Mouse (Mus musculus) CH12.LX (cell line): ENCODE measurements at regions not wholly inside any gene's neighbourhood (a gene's known extent, or its start where the extent isn't known, plus 50 kb on each side); places are given as distances from the start of the nearest gene placed in this dataset.

ENCODE experiments used
- DNase-seq: peaks from one replicate; pipeline ENCODE4 v3.0.0-alpha.2; 2013; ENCODE audit errors: extremely low read depth
- H3K27ac ChIP-seq: 2 replicates; pipeline ENCODE4 v1.5.1; 2012; ENCODE audit warnings: low read depth, mild to moderate bottlenecking, control low read depth, moderate library complexity; ENCODE audit not compliant: insufficient read depth
- H3K27me3 ChIP-seq: replicated peaks from 2 replicates; pipeline ENCODE3; 2012; ENCODE audit warnings: inconsistent platforms
- H3K36me3 ChIP-seq, 2 experiments: replicated peaks in 1 of 2; 2 replicates each; pipeline versions ENCODE3 to v1.6.1; 2012; ENCODE audit warnings: inconsistent platforms in 1 of 2, low read length in 1 of 2, mild to moderate bottlenecking in 1 of 2, mixed read lengths in 1 of 2, moderate library complexity in 1 of 2; ENCODE audit not compliant: control insufficient read depth in 1 of 2, insufficient read depth in 1 of 2
- H3K4me1 ChIP-seq, 2 experiments: 2 replicates each; pipeline ENCODE4 v1.6.1; 2012; ENCODE audit warnings: inconsistent platforms in 1 of 2, moderate library complexity in 1 of 2; ENCODE audit not compliant: insufficient read depth in 2 of 2, control insufficient read depth in 1 of 2
- H3K4me2 ChIP-seq: 2 replicates; pipeline ENCODE4 v1.6.1; 2012; ENCODE audit warnings: low read depth, mild to moderate bottlenecking, control low read depth; ENCODE audit not compliant: poor library complexity, insufficient read depth, severe bottlenecking
- H3K4me3 ChIP-seq, 3 experiments: fragments of 150-350 bp in 1 of 3; sonication (generic) in 1 of 3; replicated peaks in 1 of 3; 2 replicates each; pipeline versions ENCODE3 to v1.5.1; 2011 to 2012; ENCODE audit warnings: low read depth in 2 of 3, low read length in 2 of 3, mild to moderate bottlenecking in 2 of 3, moderate library complexity in 2 of 3, control low read depth in 1 of 3, improper control_type of control experiment in 1 of 3, inconsistent platforms in 1 of 3, mixed read lengths in 1 of 3; ENCODE audit not compliant: poor library complexity in 1 of 3
- H3K79me2 ChIP-seq: replicated peaks from 2 replicates; pipeline ENCODE4 v1.6.1; 2012; ENCODE audit warnings: mild to moderate bottlenecking, moderate library complexity; ENCODE audit not compliant: control insufficient read depth, poor library complexity, insufficient read depth, severe bottlenecking; ENCODE audit errors: extremely low read depth
- H3K9ac ChIP-seq: 2 replicates; pipeline ENCODE4 v1.6.1; 2012; ENCODE audit warnings: low read depth, mild to moderate bottlenecking, control low read depth, moderate library complexity; ENCODE audit not compliant: insufficient read depth
- H3K9me3 ChIP-seq: replicated peaks from 2 replicates; pipeline ENCODE3; 2012; ENCODE audit warnings: low read length, inconsistent platforms, mixed read lengths
- BHLHE40 ChIP-seq: IDR thresholded peaks from 2 replicates; pipeline ENCODE4 v1.6.1; 2011; ENCODE audit warnings: mild to moderate bottlenecking, low read depth, low read length, improper control_type of control experiment
- CHD1 ChIP-seq: IDR thresholded peaks from 2 replicates; pipeline ENCODE4 v1.6.1; 2012; ENCODE audit warnings: low read depth, low read length, improper control_type of control experiment, inconsistent platforms
- CHD2 ChIP-seq: IDR thresholded peaks from 2 replicates; pipeline ENCODE4 v1.6.1; 2011; ENCODE audit warnings: low read length, improper control_type of control experiment
- ELF1 ChIP-seq: IDR thresholded peaks from 2 replicates; pipeline ENCODE4 v1.6.1; 2014; ENCODE audit warnings: low read depth, mild to moderate bottlenecking, inconsistent platforms, low read length, improper control_type of control experiment
- ETS1 ChIP-seq: conservative IDR thresholded peaks from 2 replicates; pipeline ENCODE4 v1.6.1; 2012; ENCODE audit warnings: low read depth, mild to moderate bottlenecking, inconsistent platforms, low read length, improper control_type of control experiment, moderate library complexity
- HCFC1 ChIP-seq: IDR thresholded peaks from 2 replicates; pipeline ENCODE4 v1.6.1; 2012; ENCODE audit warnings: low read depth, mild to moderate bottlenecking, inconsistent platforms, low read length, improper control_type of control experiment
- IRF4 ChIP-seq: IDR thresholded peaks from 2 replicates; pipeline ENCODE4 v1.6.1; 2014; ENCODE audit warnings: low read depth, mild to moderate bottlenecking, inconsistent platforms, low read length, improper control_type of control experiment
- JUN ChIP-seq: IDR thresholded peaks from 2 replicates; pipeline ENCODE4 v1.6.1; 2011; ENCODE audit warnings: low read depth, mild to moderate bottlenecking, low read length, improper control_type of control experiment, moderate library complexity; ENCODE audit not compliant: insufficient read depth
- JUND ChIP-seq: conservative IDR thresholded peaks from 2 replicates; pipeline ENCODE4 v1.6.1; 2011; ENCODE audit warnings: low read depth, low read length, improper control_type of control experiment
- MAZ ChIP-seq: IDR thresholded peaks from 2 replicates; pipeline ENCODE4 v1.6.1; 2012; ENCODE audit warnings: low read depth, mild to moderate bottlenecking, inconsistent platforms, low read length, improper control_type of control experiment, moderate library complexity
- MEF2A ChIP-seq: IDR thresholded peaks from 2 replicates; pipeline ENCODE4 v1.6.1; 2014; ENCODE audit warnings: low read depth, mild to moderate bottlenecking, inconsistent platforms, low read length, improper control_type of control experiment, borderline replicate concordance
- MXI1 ChIP-seq: IDR thresholded peaks from 2 replicates; pipeline ENCODE4 v1.6.1; 2011; ENCODE audit warnings: mild to moderate bottlenecking, low read depth, low read length, improper control_type of control experiment
- NELFE ChIP-seq: IDR thresholded peaks from 2 replicates; pipeline ENCODE4 v1.6.1; 2011; ENCODE audit warnings: low read depth, low read length, improper control_type of control experiment
- POLR2A ChIP-seq: IDR thresholded peaks from 2 replicates; pipeline ENCODE4 v1.6.1; 2011; ENCODE audit warnings: low read depth, mild to moderate bottlenecking, improper control_type of control experiment, low read length
- ZMIZ1 ChIP-seq: IDR thresholded peaks from 2 replicates; pipeline ENCODE4 v1.6.1; 2012; ENCODE audit warnings: low read depth, mild to moderate bottlenecking, inconsistent platforms, low read length, improper control_type of control experiment
- dilution Hi-C: fragments of 300-500 bp; cut with MboI; formaldehyde crosslinking; loops from 2 replicates; pipeline ENCODE4 v1.14.3; 2020; ENCODE audit warnings: low sequenced_read_pairs; ENCODE audit not compliant: extremely low pct_unique_long_range_greater_than_20kb, extremely low pct_ligation_motif_present
- in situ Hi-C: fragments of 300-500 bp; cut with MboI; formaldehyde crosslinking; loops from 3 replicates; pipeline ENCODE4 v1.14.3; 2019; ENCODE audit warnings: low sequenced_read_pairs, low pct_ligation_motif_present, low pct_unique_long_range_greater_than_20kb, mixed read lengths

DNA sequence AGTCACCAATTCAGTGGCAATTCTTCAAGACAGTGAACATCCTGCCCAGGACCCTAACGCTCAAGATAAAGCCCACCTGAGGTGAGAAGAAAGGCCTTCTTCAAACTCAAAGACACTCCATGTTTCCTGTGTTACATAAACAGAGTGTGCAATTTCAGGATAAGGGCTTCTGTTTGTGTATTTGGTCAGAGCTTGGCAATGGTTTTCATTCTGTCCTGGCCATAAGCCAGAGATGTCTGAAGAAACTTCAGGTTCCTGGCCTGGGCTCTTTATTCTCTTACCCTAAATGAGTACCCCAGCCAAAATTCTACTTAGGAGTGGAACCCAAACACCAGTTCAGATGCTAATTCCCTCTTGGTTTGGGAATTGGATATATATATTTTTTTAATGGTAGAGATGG is 308.7 kb downstream of the Cog6 start:
- dilution Hi-C loops (no loop called here), in situ Hi-C loops (no loop called here)
- Histone ChIP-seq H3K79me2 (no peaks in the 10 kb centered on the region), H3K4me2 (no peak overlapping the region), H3K36me3 (no peaks in the 10 kb centered on the region), H3K4me1 (no peaks in the 10 kb centered on the region), H3K4me3 (no peak overlapping the region), H3K9me3 (no peaks in the 10 kb centered on the region), H3K27ac (no peak overlapping the region), H3K27me3 (no peaks in the 10 kb centered on the region), H3K9ac (no peak overlapping the region)
- no peak for TF ChIP-seq HCFC1
- DNase-seq, result no peak

DNA sequence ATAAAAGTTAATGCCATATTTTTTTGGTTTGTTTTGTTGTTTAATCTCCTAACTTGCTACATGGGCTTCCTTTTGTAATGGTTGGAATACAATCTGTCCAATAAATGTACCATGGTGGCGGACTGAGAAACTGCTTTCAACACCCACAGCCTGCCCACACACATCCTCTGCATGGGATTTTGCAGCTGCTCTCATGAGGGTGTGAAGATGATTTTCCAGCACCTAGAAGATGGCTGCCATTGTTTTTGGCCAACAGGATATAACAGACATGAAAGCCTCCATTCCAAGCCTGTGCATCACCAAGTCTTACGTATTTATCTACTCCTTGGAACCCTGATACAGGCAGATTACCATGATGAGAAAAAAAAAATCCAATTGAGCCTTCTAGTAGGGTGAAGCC is 310.4 kb downstream of the Cog6 start:
- in situ Hi-C loops, result no loop called here
- dilution Hi-C loops, result no loop called here
- H3K79me2 ChIP-seq, result no peaks in the 10 kb centered on the region
- H3K4me3 ChIP-seq, result no peak overlapping the region
- H3K9ac ChIP-seq, result no peak overlapping the region
- H3K27me3 ChIP-seq, result no peaks in the 10 kb centered on the region
- no peak overlapping the region for H3K4me2 ChIP-seq
- H3K27ac ChIP-seq, result no peak overlapping the region
- no peak for TF ChIP-seq IRF4
- TF ChIP-seq ETS1, result no peak
- DNase-seq, result no peak
- no peaks in the 10 kb centered on the region for H3K9me3 ChIP-seq
- no peaks in the 10 kb centered on the region for H3K36me3 ChIP-seq
- no peaks in the 10 kb centered on the region for H3K4me1 ChIP-seq

DNA sequence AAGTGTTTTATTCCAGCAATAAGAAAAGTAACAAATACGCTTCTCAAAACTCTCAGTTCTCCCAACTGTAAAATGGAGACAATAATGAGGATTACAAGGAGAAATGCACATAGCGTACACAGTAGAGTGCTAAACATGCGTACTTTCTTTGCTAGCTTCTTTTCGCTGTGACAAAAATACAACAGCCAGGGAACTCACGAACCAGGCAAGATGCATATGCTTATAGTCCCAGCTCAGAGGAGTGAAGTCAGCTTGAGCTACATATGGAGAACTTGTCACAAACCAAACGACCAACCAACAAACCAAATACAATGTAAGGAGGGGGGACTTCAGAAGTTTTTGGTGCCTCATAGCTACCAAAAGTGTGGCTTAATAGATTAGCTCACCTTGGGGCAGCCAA is 313.3 kb downstream of the Cog6 start:
- TF ChIP-seq MXI1, result no peak
- TF ChIP-seq MEF2A, result no peak
- TF ChIP-seq MAZ, result no peak
- TF ChIP-seq POLR2A, result no peak
- no peak for TF ChIP-seq ELF1
- TF ChIP-seq JUND, result no peak
- TF ChIP-seq BHLHE40, result no peak
- no peak for TF ChIP-seq NELFE
- no peak for TF ChIP-seq JUN
- TF ChIP-seq ZMIZ1, result no peak
- TF ChIP-seq CHD2, result no peak
- no peak for TF ChIP-seq CHD1
- H3K9me3 ChIP-seq, result no peaks in the 10 kb centered on the region
- in situ Hi-C loops, result no loop called here
- no peaks in the 10 kb centered on the region for H3K79me2 ChIP-seq
- no peak overlapping the region for H3K9ac ChIP-seq
- no peaks in the 10 kb centered on the region for H3K27me3 ChIP-seq
- dilution Hi-C loops, result no loop called here
- no peak overlapping the region for H3K27ac ChIP-seq
- DNase-seq, result no peak
- no peaks in the 10 kb centered on the region for H3K36me3 ChIP-seq
- no peak overlapping the region for H3K4me3 ChIP-seq
- no peak overlapping the region for H3K4me2 ChIP-seq
- no peaks in the 10 kb centered on the region for H3K4me1 ChIP-seq
